Mouse (Mus musculus): ENCODE measurements at regions not wholly inside any gene's neighbourhood (a gene's known extent, or its start where the extent isn't known, plus 50 kb on each side); places are given as distances from the start of the nearest gene placed in this dataset.

GRCm38 (mm10) chr10:98796016-98796415, 118.2 kb upstream of the Atp2b1 start:
- Histone ChIP-seq H3K27ac (ENCODE audit: low read depth) (no peak overlapping the region), H3K9me3 (ENCODE audit: low read length) (no peaks in the 10 kb centered on the region), H3K4me1 (ENCODE audit: insufficient read depth) (no peaks in the 10 kb centered on the region), H3K27me3 (ENCODE audit: insufficient read depth, low read length) (no peaks in the 10 kb centered on the region), H3K9ac (replicated peaks) (no peak overlapping the region), H3K36me3 (replicated peaks; ENCODE audit: insufficient read depth, low read length) (no peaks in the 10 kb centered on the region), H3K4me3 (ENCODE audit: low read depth, low read length) (no peak overlapping the region), H3K4me2 (ENCODE audit: low read depth, low read length) (no peak overlapping the region)
- ATAC-seq: no peak
- TF ChIP-seq CTCF (IDR thresholded peaks at IDR 0.05; ENCODE audit: low read depth): no peak
- TF ChIP-seq EP300 (IDR thresholded peaks at IDR 0.05; ENCODE audit: low read depth): no peak
- DNase-seq: no peak
- 82% methylated on average over 3 of the region's 3 CpGs for WGBS (ENCODE audit: insufficient replicate concordance)

GRCm38 (mm10) chr10:98798634-98799415, 115.4 kb upstream of the Atp2b1 start:
- Histone ChIP-seq H3K9me3 (ENCODE audit: low read length) (no peaks in the 10 kb centered on the region), H3K27ac (ENCODE audit: low read depth) (no peak overlapping the region), H3K4me3 (ENCODE audit: low read depth, low read length) (no peak overlapping the region), H3K4me1 (ENCODE audit: insufficient read depth) (no peaks in the 10 kb centered on the region), H3K27me3 (ENCODE audit: insufficient read depth, low read length) (no peaks in the 10 kb centered on the region), H3K4me2 (ENCODE audit: low read depth, low read length) (no peak overlapping the region), H3K36me3 (replicated peaks; ENCODE audit: insufficient read depth, low read length) (no peaks in the 10 kb centered on the region), H3K9ac (replicated peaks) (no peak overlapping the region)
- ATAC-seq (no peak), DNase-seq (no peak)
- 54% methylated on average over 6 of the region's 6 CpGs for WGBS (ENCODE audit: insufficient replicate concordance)
- TF ChIP-seq EP300 (IDR thresholded peaks at IDR 0.05; ENCODE audit: low read depth): no peak
- TF ChIP-seq CTCF (IDR thresholded peaks at IDR 0.05; ENCODE audit: low read depth): no peak

DNA sequence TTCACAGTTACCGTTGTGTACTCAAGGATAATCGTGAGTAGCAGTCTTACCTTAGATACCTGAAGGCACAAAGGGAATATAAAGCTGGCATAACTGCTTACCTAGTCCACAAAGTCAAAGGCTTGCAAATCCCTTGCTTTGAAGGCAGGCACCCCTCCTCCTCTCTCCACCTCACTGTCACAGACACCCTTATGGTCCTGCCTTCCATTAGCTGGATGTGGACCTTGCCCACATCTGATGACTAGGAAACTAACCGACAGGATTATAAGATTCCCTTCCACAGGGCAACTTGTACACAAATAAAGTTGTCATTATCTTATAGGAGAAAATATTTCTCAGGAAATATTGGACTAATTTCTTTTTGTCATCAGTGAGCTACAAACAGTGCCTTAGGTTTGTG, 114.4 kb upstream of the Atp2b1 start:
- 78% methylated on average over 3 of the region's 3 CpGs for WGBS (ENCODE audit: insufficient replicate concordance)
- ATAC-seq (no peak), DNase-seq (no peak)
- no peaks in the 10 kb centered on the region for H3K36me3 ChIP-seq (replicated peaks; ENCODE audit: insufficient read depth, low read length)
- H3K9me3 ChIP-seq (ENCODE audit: low read length): no peaks in the 10 kb centered on the region
- no peak overlapping the region for H3K4me2 ChIP-seq (ENCODE audit: low read depth, low read length)
- no peak overlapping the region for H3K4me3 ChIP-seq (ENCODE audit: low read depth, low read length)
- TF ChIP-seq CTCF (IDR thresholded peaks at IDR 0.05; ENCODE audit: low read depth): no peak
- no peak for TF ChIP-seq EP300 (IDR thresholded peaks at IDR 0.05; ENCODE audit: low read depth)
- H3K27ac ChIP-seq (ENCODE audit: low read depth): no peak overlapping the region
- H3K27me3 ChIP-seq (ENCODE audit: insufficient read depth, low read length): no peaks in the 10 kb centered on the region
- no peaks in the 10 kb centered on the region for H3K4me1 ChIP-seq (ENCODE audit: insufficient read depth)
- no peak overlapping the region for H3K9ac ChIP-seq (replicated peaks)

GRCm38 (mm10) chr10:98800949-98801348, 113.3 kb upstream of the Atp2b1 start:
- 75% methylated on average over 8 of the region's 8 CpGs for WGBS (ENCODE audit: insufficient replicate concordance)

GRCm38 (mm10) chr10:98805013-98805412, 109.2 kb upstream of the Atp2b1 start:
- ATAC-seq: no peak
- no peak for DNase-seq
- TF ChIP-seq CTCF (IDR thresholded peaks at IDR 0.05; ENCODE audit: low read depth) (no peak), EP300 (IDR thresholded peaks at IDR 0.05; ENCODE audit: low read depth) (no peak)
- Histone ChIP-seq H3K4me3 (ENCODE audit: low read depth, low read length) (no peak overlapping the region), H3K36me3 (replicated peaks; ENCODE audit: insufficient read depth, low read length) (no peaks in the 10 kb centered on the region), H3K9ac (replicated peaks) (no peak overlapping the region), H3K9me3 (ENCODE audit: low read length) (no peaks in the 10 kb centered on the region), H3K4me1 (ENCODE audit: insufficient read depth) (no peaks in the 10 kb centered on the region), H3K4me2 (ENCODE audit: low read depth, low read length) (no peak overlapping the region), H3K27ac (ENCODE audit: low read depth) (no peak overlapping the region), H3K27me3 (ENCODE audit: insufficient read depth, low read length) (no peaks in the 10 kb centered on the region)
- WGBS (ENCODE audit: insufficient replicate concordance): 100% methylated on average over 1 of the region's 1 CpGs

More at GRCm38 (mm10) chr10:98800949-98801348, 113.3 kb upstream of the Atp2b1 start:
- no peak overlapping the region for H3K27ac ChIP-seq (ENCODE audit: low read depth)
- no peak overlapping the region for H3K9ac ChIP-seq (replicated peaks)
- H3K27me3 ChIP-seq (ENCODE audit: insufficient read depth, low read length): no peaks in the 10 kb centered on the region
- H3K9me3 ChIP-seq (ENCODE audit: low read length): no peaks in the 10 kb centered on the region
- no peaks in the 10 kb centered on the region for H3K36me3 ChIP-seq (replicated peaks; ENCODE audit: insufficient read depth, low read length)
- H3K4me1 ChIP-seq (ENCODE audit: insufficient read depth): no peaks in the 10 kb centered on the region
- no peak overlapping the region for H3K4me3 ChIP-seq (ENCODE audit: low read depth, low read length)
- no peak for TF ChIP-seq EP300 (IDR thresholded peaks at IDR 0.05; ENCODE audit: low read depth)
- no peak for TF ChIP-seq CTCF (IDR thresholded peaks at IDR 0.05; ENCODE audit: low read depth)
- H3K4me2 ChIP-seq (ENCODE audit: low read depth, low read length): no peak overlapping the region
- DNase-seq (no peak), ATAC-seq (no peak)

GRCm38 (mm10) chr10:98806798-98807535, 107.2 kb upstream of the Atp2b1 start:
- whole genome bisulfite sequencing (ENCODE audit: insufficient replicate concordance): 81% methylated on average over 19 of the region's 19 CpGs

More at GRCm38 (mm10) chr10:98806798-98807535, 107.2 kb upstream of the Atp2b1 start:
- Histone ChIP-seq H3K9ac (replicated peaks) (no peak overlapping the region), H3K4me1 (ENCODE audit: insufficient read depth) (no peaks in the 10 kb centered on the region), H3K4me3 (ENCODE audit: low read depth, low read length) (no peak overlapping the region), H3K36me3 (replicated peaks; ENCODE audit: insufficient read depth, low read length) (no peaks in the 10 kb centered on the region), H3K27me3 (ENCODE audit: insufficient read depth, low read length) (no peaks in the 10 kb centered on the region), H3K4me2 (ENCODE audit: low read depth, low read length) (no peak overlapping the region), H3K9me3 (ENCODE audit: low read length) (no peaks in the 10 kb centered on the region), H3K27ac (ENCODE audit: low read depth) (no peak overlapping the region)
- DNase-seq (no peak), ATAC-seq (no peak)
- TF ChIP-seq EP300 (IDR thresholded peaks at IDR 0.05; ENCODE audit: low read depth): no peak
- TF ChIP-seq CTCF (IDR thresholded peaks at IDR 0.05; ENCODE audit: low read depth): no peak

Measured in liver, postnatal 0 days (tissue).